Mouse (Mus musculus) right cerebral cortex, adult 18-20 months (tissue): ENCODE data around the gene Lsm12.

Experiments
- DNase-seq: peaks from one replicate; pipeline ENCODE4 v3.0.0; 2022; ENCODE audit warnings: mixed read lengths

The Lsm12 gene

DNA sequence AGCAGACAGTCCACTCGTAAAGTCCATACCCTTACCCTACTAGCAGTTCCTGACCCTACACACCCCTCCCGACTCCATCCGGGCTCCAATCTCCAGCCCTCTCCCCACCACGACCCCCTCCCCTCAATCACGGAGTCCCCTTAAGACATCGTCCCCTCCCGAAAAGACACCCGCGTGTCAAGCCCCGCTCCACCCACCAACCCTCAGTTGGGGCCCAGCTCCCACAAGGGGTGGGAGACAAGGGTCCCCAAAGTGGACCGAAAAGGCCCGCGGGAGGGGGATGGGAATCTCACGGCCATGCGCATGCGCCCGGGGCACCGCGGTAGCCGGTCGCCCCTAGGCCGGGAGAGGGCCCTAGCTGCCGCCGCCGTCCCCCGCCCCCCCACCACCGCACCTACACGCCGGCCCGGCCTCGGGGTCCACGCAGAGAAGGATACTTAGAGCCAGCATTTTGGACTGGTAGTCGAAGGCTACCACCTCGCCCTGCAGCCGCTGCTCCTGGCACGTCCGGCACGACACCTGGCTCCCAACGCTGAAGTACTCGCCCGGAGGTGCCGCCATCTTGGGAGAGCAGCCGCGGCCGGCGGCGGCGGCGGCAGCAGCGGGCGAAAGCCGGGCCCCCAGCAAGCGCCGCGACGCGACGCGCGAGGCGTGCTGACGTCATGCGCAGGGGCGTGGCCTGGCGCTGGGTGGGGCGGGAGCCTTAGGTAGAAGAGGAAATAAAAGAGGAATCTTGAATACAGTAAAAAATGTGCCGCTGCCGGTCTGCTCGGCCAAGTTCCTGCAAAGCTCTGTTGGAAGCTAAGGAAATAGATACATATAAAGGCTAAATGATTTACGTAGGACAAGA lies at the start of gene Lsm12:
Lsm12 (minus strand) TSS at position 651 of the 850 bp plus-strand sequence.
- DNase-seq: peak; percentile 94

DNA sequence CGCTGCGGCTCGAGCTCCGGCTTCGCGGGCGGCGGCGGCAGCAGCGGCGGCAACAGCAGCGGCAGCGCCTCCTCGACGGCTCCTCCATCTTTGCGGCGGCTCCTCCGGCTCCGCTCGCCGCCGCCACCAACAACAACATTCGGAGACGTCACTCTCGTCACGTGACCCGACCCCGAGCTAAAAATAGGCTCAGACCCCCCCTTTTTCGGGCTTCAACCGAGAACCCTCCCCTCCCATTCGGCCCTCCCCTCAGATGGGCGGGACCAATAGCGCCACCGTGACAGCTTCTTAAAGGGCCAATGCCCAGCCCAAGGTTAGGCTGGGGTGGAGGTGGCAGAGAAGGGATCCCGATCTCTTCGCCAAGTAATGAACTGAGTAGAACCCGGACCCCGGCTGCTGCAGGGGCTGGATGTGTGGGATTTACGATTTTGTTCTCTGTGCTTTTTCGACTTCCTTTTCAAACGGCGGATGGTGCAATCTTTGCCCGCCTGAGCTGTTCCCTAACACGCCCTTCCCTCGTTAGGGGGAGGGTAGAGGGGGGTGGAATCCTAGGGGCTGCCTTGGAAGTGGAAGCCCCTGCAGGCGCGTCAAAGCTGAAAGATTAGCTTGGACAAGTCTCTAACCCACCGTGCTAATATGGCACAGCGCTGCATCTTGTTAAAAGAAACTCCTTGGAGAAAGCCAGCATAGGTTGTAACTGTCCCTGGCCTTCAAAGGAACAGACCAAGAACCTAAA lies 45.1 kb upstream of the Lsm12 start, which contains the start of gene Hdac5:
Hdac5 (minus strand) TSS at position 161 of the 736 bp plus-strand sequence.
- peak; percentile 98 for DNase-seq

DNA sequence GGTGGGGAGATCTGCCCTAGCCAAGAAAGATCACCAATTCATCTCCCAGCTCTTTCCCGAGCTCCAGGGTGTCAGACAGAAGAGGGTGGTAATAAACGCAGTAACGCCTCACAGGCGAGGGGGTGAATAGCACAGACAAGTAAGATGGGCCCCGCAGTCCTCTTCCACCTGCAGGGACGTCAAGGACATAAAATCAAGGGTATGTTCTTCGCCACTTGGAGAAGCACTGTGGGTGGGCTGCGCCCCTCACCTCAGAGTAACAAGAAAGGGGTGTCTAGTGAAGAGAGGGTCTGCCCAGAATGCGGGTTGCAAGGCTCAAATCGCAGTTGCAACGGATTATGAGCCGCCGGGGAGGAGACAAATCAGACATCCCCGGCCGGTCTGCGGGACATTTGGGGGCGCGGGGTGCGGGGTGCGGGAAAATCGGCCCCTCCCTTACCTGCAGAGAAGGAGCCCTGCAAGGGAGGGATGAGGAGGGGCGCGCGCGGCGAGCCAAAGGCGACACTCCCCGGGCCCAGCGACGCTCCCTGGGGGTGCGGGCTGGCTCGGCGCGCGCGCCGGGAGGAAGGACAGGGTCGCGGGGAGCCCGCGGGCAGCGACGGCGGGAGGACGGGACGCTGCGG lies 44.3 kb upstream of the Lsm12 start:
- DNase-seq: no peak

GRCm38 (mm10) chr11:102228646-102229268 lies 43.7 kb upstream of the Lsm12 start:
- no peak for DNase-seq

DNA sequence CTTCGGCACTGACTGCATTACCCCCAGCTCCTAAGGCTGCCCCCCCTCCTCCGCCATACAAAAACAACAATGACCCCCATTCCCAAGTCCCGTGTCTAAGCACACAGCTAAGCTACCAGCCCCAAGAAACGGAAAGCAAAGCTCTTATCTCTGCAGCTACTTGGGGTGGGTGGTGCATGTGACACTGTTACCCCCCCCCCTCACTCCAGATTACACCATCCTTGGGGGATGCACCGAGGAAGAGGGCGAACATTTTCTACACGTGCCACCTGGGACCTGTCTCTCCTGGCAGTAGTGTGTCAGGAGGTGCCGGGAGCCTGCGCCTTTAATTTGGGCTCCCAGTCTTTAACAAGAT lies 43.1 kb upstream of the Lsm12 start:
- no peak for DNase-seq

DNA sequence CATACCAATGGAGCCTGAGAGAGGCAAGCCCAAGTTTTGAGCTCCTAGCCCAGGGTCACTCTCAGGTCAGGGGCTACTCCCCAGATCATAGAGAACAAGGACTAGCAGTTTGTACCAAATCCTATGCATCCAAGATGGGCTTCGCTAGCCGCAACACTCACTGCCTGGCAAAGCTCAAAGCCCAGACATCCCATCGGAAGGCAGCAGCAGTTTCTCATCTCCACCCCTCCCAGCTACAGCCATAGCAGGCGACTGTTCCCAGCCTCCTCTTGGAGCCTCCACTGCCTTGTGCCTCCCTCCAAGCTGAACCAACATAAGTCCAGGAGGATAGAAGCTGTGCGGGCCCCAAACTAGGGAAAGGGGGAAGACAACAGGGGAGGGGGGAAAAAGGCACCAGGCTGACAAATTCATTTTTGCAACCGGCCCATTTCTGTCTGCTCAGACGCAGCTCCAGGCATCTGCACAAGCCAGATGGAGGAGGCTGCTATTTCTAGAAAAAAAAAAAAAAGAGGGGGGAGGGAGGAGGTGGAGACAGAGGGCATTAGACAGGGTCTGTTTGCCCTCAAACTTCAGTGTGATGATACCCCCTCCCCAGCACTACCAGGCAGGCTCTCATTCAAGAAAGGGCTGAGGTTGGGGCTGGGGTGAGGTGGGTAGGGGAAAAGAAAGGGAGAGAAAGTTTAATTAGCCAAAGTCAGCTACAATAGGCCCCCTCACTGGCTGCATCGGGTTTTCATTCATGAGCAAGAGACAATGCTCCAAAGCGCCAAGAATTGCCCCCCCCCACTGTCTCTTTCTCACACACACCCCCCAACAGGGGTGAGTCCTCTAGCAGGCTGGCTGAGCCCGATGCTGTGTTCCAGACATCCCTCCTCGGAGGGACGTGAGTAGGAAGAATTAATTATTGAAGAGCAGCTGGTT lies 42.4 kb upstream of the Lsm12 start:
- DNase-seq: peak; percentile 38

DNA sequence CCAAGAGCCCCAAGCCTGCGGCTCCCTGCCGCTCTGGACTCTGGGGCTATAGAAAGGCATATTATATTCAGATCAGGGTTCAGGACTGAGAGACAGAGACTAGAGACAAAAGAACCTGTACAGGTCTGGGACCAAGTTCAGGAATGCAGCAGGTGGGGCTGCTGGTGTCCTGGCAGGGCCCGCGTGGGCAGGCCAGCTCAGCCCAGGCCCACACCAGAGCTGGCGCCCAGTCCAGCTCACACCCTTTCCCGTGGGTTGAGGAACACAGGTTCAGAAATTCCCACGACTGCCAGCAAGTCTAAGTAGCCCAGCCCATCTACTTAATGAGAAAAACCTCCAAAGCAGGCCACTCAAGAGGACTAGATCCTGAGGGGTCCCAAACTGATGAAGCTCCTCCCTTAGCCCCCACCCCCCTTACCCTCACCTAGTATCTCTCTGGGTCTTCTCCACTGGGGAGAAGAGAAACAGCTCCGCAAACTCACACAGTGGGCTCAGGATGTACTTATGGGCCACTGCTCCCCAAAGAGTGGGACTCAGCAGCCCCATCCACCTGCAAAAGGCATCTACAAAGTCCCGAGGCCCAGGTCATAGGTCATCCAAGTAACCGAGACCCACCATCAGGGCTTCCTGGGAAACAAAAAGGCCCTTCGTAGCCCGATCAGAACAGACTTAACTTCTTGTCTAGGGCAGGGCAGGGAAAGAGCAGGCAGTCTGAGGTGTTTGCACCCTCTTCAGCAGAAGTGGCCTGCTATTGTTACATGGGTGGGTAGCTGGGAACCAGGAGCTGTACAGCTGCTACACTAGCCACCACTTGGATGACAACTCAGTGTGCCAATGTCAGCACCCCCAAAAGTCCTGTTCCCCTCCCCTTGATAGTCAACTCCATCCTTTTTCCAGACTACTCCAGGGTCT lies 41.2 kb upstream of the Lsm12 start:
- DNase-seq: no peak

GRCm38 (mm10) chr11:102225221-102225620 lies 40.1 kb upstream of the Lsm12 start:
- no peak for DNase-seq

- no peak for DNase-seq
Measured at GRCm38 (mm10) chr11:102224686-102225085, 39.6 kb upstream of the Lsm12 start.

- no peak for DNase-seq
Measured at GRCm38 (mm10) chr11:102223166-102223565, 38.1 kb upstream of the Lsm12 start.

DNA sequence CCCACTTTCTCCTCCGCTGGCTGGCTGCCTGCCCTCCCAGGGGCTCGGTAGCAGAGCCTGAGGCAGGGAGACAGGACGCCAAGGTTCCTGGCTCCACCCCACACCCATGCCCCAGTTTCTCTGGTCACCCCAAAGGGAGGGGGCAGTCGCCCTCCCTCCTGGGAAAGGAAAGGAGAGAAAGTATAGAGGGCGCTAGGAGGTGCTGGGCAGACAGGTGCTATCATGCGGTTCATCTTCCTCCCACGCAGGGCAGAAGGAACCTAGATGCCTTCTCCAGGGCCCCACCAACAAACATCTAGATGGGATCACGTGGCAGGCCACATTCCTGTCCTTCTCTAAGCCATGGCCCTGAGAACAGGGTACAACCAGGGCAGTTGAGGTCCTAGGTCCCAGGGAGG lies 36.9 kb upstream of the Lsm12 start:
- no peak for DNase-seq

GRCm38 (mm10) chr11:102221243-102221953 lies 36.3 kb upstream of the Lsm12 start:
- no peak for DNase-seq

- DNase-seq: peak; percentile 40
Measured at GRCm38 (mm10) chr11:102220451-102220850, 35.4 kb upstream of the Lsm12 start.

GRCm38 (mm10) chr11:102219994-102220346 lies 34.9 kb upstream of the Lsm12 start:
- DNase-seq: no peak

DNA sequence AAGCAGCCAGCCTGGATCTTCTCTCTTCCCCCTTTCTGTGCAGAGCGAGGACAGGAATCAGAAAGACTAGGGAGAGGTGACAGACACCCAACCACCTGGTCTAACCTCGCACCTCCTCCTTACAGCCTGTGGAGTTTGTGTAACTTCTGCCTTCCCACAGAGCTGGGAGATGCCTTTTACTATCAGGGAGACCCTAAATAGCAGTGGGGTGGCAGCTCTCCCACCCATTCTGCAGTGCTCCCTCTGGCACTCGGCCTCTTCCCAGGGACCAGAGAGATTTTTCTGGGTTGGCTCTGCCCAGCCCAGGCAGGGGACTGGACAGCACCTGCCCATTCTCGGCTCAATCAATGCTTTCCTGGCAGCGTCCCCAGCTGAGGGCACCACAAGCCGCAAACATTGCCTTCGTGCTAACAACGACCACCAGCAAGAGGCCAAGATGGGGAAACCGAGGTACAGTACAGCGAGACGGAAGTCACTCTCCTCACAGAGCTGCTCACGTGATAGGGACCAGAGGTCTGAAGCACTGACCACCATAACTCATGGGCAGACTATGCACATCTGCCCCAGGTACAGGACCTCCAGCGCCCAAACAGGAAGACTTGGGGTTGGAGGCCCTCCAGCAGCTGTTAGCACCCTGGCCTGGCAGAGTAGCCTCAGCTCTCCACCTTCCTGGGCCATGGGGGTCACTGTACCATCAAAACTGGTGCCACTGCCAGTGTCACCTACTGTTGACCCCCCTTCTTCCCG lies 34.3 kb upstream of the Lsm12 start:
- peak; percentile 60 for DNase-seq

GRCm38 (mm10) chr11:102218783-102219182 lies 33.7 kb upstream of the Lsm12 start:
- peak; percentile 97 for DNase-seq

DNA sequence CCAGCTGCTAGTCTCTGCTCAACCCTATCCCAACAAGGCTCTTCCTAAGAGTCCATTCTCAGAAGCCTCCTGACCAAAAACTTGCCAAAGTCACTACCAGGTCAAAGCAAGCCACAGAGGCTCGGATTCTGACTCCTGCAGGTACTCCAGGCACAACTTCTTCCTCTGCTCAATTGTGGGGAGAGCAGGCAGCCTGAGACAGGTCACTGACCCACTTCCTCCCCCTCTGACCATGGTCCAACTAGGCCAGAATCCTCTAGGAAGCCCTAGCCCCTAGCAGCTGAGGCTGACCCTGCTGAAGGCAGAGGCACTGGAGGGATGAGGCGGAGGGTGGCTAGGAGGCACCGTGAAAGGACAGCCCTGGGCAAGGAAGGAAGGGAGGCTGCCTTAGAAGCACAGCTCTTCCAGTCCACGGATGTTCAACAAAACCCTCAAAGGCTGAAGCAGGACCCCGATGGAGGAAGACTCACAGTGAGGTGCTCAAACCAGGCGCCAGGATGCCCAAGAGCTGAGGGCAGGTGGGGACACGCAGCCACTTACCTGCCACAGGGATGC lies 32.9 kb upstream of the Lsm12 start:
- DNase-seq: peak; percentile 4

GRCm38 (mm10) chr11:102217396-102217795 lies 32.3 kb upstream of the Lsm12 start:
- DNase-seq: peak; percentile 24

DNA sequence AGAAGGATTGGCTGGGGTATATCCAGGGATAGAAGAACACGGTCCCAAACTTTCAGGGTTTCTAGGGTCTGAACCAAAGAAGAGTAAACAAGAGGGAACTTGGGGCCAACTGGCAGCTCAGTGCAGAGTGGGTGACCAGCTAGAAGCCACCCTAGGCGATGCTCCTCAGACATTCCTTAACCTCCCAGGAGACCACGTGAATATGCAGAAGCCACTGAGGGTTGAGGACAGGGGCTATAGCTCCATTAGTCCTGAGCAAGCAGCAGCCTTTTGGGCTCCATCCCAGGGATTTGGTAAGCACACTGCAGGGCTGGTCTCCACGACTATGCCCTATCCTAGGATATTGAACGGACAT lies 31.8 kb upstream of the Lsm12 start:
- DNase-seq: no peak
